Mouse (Mus musculus) megakaryocyte-erythroid progenitor cell, adult 5-6 weeks (primary cell): ENCODE results near the gene Pycard. TPM values are rescaled to one million over a fixed set of nuclear protein-coding genes. Genes with fewer than 3 reads are reported as not detected.
"Not testable (repeated sequence)": the region's sequence is repeated elsewhere in the genome, so short reads cannot be mapped to it uniquely, and the experiment has no call there.

Experiments used
- ATAC-seq: replicated peaks from 2 replicates; pipeline ENCODE4 v1.8.0; 2016; ENCODE audit warnings: mild to moderate bottlenecking, inconsistent platforms; ENCODE audit not compliant: severe bottlenecking, poor library complexity, low FRiP score, low TSS enrichment
- total RNA-seq, 2 experiments: library from RNA; stranded (forward) in 1 of 2; stranded (reverse) in 1 of 2; fragments of 200-1000, 215-1000 nt in 1 of 2; fragments of >200 nt in 1 of 2; fragmentation: Nextera tagmentation in 1 of 2; gene quantifications; 2 replicates each; pipeline ENCODE4 v1.2.3; 2014 to 2017

Pycard gene
- 41.8 and 56.1 TPM in 2 replicates for total RNA-seq (2014; fragmentation: Nextera tagmentation)
- total RNA-seq (2017): 10.2 and 10.6 TPM in 2 replicates

- peak; percentile 67 for ATAC-seq
These were observed at the start of gene Pycard for GRCm38 (mm10) chr7:127993341-127993977. TSS of gene Pycard (minus strand) at chr7:127993867.

- peak; percentile 57 for ATAC-seq
These were observed 48.6 kb upstream of the Pycard start for GRCm38 (mm10) chr7:128042161-128042820.

GRCm38 (mm10) chr7:128033616-128034015 is 39.9 kb upstream of the Pycard start:
- no peak for ATAC-seq

GRCm38 (mm10) chr7:128032989-128033293 is 39.3 kb upstream of the Pycard start:
- no peak for ATAC-seq

GRCm38 (mm10) chr7:128032290-128032988 is 38.8 kb upstream of the Pycard start:
- ATAC-seq: no peak

GRCm38 (mm10) chr7:128031403-128031976 is 37.8 kb upstream of the Pycard start:
- peak; percentile 86 for ATAC-seq

GRCm38 (mm10) chr7:128025381-128025780 is 31.7 kb upstream of the Pycard start:
- ATAC-seq: no peak

GRCm38 (mm10) chr7:128024932-128025331 is 31.3 kb upstream of the Pycard start:
- ATAC-seq: no peak

GRCm38 (mm10) chr7:128024364-128024763 is 30.7 kb upstream of the Pycard start:
- no peak for ATAC-seq

GRCm38 (mm10) chr7:128023565-128023964 is 29.9 kb upstream of the Pycard start:
- ATAC-seq: no peak

- ATAC-seq: no peak
These were observed 29.3 kb upstream of the Pycard start for GRCm38 (mm10) chr7:128022974-128023373.

GRCm38 (mm10) chr7:128019187-128019586 is 25.5 kb upstream of the Pycard start:
- no peak for ATAC-seq

- ATAC-seq: no peak
These were observed 24.6 kb upstream of the Pycard start for GRCm38 (mm10) chr7:128018275-128018674.

- ATAC-seq: no peak
These were observed 23.0 kb upstream of the Pycard start for GRCm38 (mm10) chr7:128016650-128017049.

GRCm38 (mm10) chr7:128016134-128016533 is 22.5 kb upstream of the Pycard start:
- ATAC-seq: not testable (repeated sequence)

- no peak for ATAC-seq
These were observed 19.4 kb upstream of the Pycard start for GRCm38 (mm10) chr7:128013116-128013515.

- ATAC-seq: no peak
These were observed 18.6 kb upstream of the Pycard start for GRCm38 (mm10) chr7:128012136-128012780.

GRCm38 (mm10) chr7:128009715-128010340 is 16.2 kb upstream of the Pycard start:
- no peak for ATAC-seq

GRCm38 (mm10) chr7:128006193-128006592 is 12.5 kb upstream of the Pycard start:
- ATAC-seq: no peak
